Mouse (Mus musculus) small intestine, adult 2 months (tissue): ENCODE results near the gene Ppp2ca. TPM values are rescaled to one million over a fixed set of nuclear protein-coding genes. Genes with fewer than 3 reads are reported as not detected.

Experiments used
- H3K27ac ChIP-seq: fragments of 200-500 bp; 2 replicates; pipeline ENCODE4 v1.5.1; 2012; ENCODE audit warnings: low read depth, low read length, control low read depth, inconsistent platforms; ENCODE audit not compliant: insufficient read depth
- H3K27me3 ChIP-seq: fragments of 200-500 bp; 2 replicates; pipeline ENCODE4 v1.6.1; 2012; ENCODE audit warnings: mild to moderate bottlenecking, moderate library complexity, low read length, inconsistent platforms; ENCODE audit not compliant: control insufficient read depth, insufficient read depth
- H3K36me3 ChIP-seq: fragments of 200-500 bp; 2 replicates; pipeline ENCODE4 v1.6.1; 2012; ENCODE audit warnings: mild to moderate bottlenecking, low read length, control low read depth, inconsistent platforms; ENCODE audit not compliant: control insufficient read depth, insufficient read depth
- H3K4me1 ChIP-seq: fragments of 200-500 bp; 2 replicates; pipeline ENCODE4 v1.6.1; 2012; ENCODE audit warnings: low read length, inconsistent platforms, mixed read lengths; ENCODE audit not compliant: control insufficient read depth, insufficient read depth, insufficient read length
- H3K4me3 ChIP-seq: fragments of 200-500 bp; 2 replicates; pipeline ENCODE4 v1.5.1; 2012; ENCODE audit warnings: low read depth, mild to moderate bottlenecking, control low read depth, inconsistent platforms, low read length, moderate library complexity
- CTCF ChIP-seq: fragments of 200-500 bp; IDR thresholded peaks from 2 replicates; pipeline ENCODE4 v1.5.1; 2012; ENCODE audit warnings: low read depth, mild to moderate bottlenecking, control low read depth, inconsistent platforms, low read length, moderate library complexity, mixed read lengths; ENCODE audit not compliant: insufficient replicate concordance, insufficient read length; ENCODE audit errors: extremely low read depth
- POLR2A ChIP-seq: fragments of 200-500 bp; IDR thresholded peaks from 2 replicates; pipeline ENCODE4 v1.6.1; 2012; ENCODE audit warnings: low read depth, mild to moderate bottlenecking, control low read depth, inconsistent platforms, low read length, moderate library complexity
- WGBS: fragments of 180-500 bp; shearing (Covaris S2); methylation state at CpG from one replicate; pipeline ENCODE4 v1.1.7; 2018; 5-methylcytosine and 5-hydroxymethylcytosine counted together
- polyA plus RNA-seq: library from polyadenylated mRNA; depleted of rRNA; stranded (reverse); fragments of >200 nt; gene quantifications from 2 replicates; pipeline ENCODE4 v1.2.3, GENCODE M21; 2012

The Ppp2ca gene
- polyA plus RNA-seq, 1 experiment = 27.0 TPM

- no peaks in the 10 kb centered on the region for H3K27me3 ChIP-seq
- no peak overlapping the region for H3K4me3 ChIP-seq
- TF ChIP-seq POLR2A (no peak), CTCF (peak; percentile 33; the same call in 1 of the 2 replicates)
- WGBS = 51% methylated on average over 3 of the region's 3 CpGs
- H3K27ac ChIP-seq = no peak overlapping the region
- H3K36me3 ChIP-seq = no peaks in the 10 kb centered on the region
- H3K4me1 ChIP-seq = peaks cover 6% of the 10 kb centered on the region
These were observed 34.1 kb upstream of the Ppp2ca start for GRCm38 (mm10) chr11:52064398-52064797.

GRCm38 (mm10) chr11:52065841-52066240 lies 32.6 kb upstream of the Ppp2ca start:
- no peak for TF ChIP-seq POLR2A
- no peak for TF ChIP-seq CTCF
- WGBS = 30% methylated on average over 5 of the region's 5 CpGs
- Histone ChIP-seq H3K4me3 (no peak overlapping the region), H3K27ac (no peak overlapping the region), H3K36me3 (no peaks in the 10 kb centered on the region), H3K4me1 (peaks cover 6% of the 10 kb centered on the region), H3K27me3 (no peaks in the 10 kb centered on the region)

- no peaks in the 10 kb centered on the region for H3K36me3 ChIP-seq
These were observed 26.7 kb upstream of the Ppp2ca start for GRCm38 (mm10) chr11:52071768-52072167.

GRCm38 (mm10) chr11:52073528-52074170 lies 24.8 kb upstream of the Ppp2ca start:
- Histone ChIP-seq H3K36me3 (no peaks in the 10 kb centered on the region), H3K4me1 (peaks cover 21% of the 10 kb centered on the region; the same call in 1 of the 2 replicates), H3K27me3 (no peaks in the 10 kb centered on the region), H3K4me3 (no peak overlapping the region), H3K27ac (no peak overlapping the region)
- TF ChIP-seq CTCF = no peak
- TF ChIP-seq POLR2A = no peak
- WGBS = 86% methylated on average over 8 of the region's 8 CpGs

More at GRCm38 (mm10) chr11:52071768-52072167, 26.7 kb upstream of the Ppp2ca start:
- H3K27me3 ChIP-seq = no peaks in the 10 kb centered on the region
- peaks cover 11% of the 10 kb centered on the region; the same call in 1 of the 2 replicates for H3K4me1 ChIP-seq
- no peak overlapping the region for H3K4me3 ChIP-seq
- no peak overlapping the region for H3K27ac ChIP-seq
- 66% methylated on average over 10 of the region's 10 CpGs for WGBS
- TF ChIP-seq POLR2A = no peak
- no peak for TF ChIP-seq CTCF

- H3K4me1 ChIP-seq = peaks cover 17% of the 10 kb centered on the region; the same call in 1 of the 2 replicates
- WGBS = 53% methylated on average over 14 of the region's 14 CpGs
- TF ChIP-seq CTCF = no peak
- TF ChIP-seq POLR2A = no peak
- H3K4me3 ChIP-seq = no peak overlapping the region
- H3K27ac ChIP-seq = no peak overlapping the region
- no peaks in the 10 kb centered on the region for H3K27me3 ChIP-seq
- H3K36me3 ChIP-seq = no peaks in the 10 kb centered on the region
These were observed 23.6 kb upstream of the Ppp2ca start for GRCm38 (mm10) chr11:52074626-52075470.

- H3K4me3 ChIP-seq = no peak overlapping the region
- 57% methylated on average over 19 of the region's 19 CpGs for WGBS
- peak overlapping the region; percentile 40 for H3K27ac ChIP-seq
These were observed 22.5 kb upstream of the Ppp2ca start for GRCm38 (mm10) chr11:52075794-52076633.

More at GRCm38 (mm10) chr11:52075794-52076633, 22.5 kb upstream of the Ppp2ca start:
- Histone ChIP-seq H3K36me3 (no peaks in the 10 kb centered on the region), H3K4me1 (peaks cover 17% of the 10 kb centered on the region), H3K27me3 (no peaks in the 10 kb centered on the region)
- TF ChIP-seq CTCF = no peak
- no peak for TF ChIP-seq POLR2A
